Mouse (Mus musculus) intestine, postnatal 0 days (tissue): ENCODE data around the gene Mcpt2. TPM values are rescaled to one million over a fixed set of nuclear protein-coding genes. Genes with fewer than 3 reads are reported as not detected.
"Not testable (repeated sequence)": the region's sequence is repeated elsewhere in the genome, so short reads cannot be mapped to it uniquely, and the experiment has no call there.

Source experiments
- ATAC-seq: fragments of 200-750 bp; cut with Nextera tagmentation; 2 replicates; pipeline ENCODE4 v1.8.0; 2017; ENCODE audit warnings: mild to moderate bottlenecking, moderate TSS enrichment, moderate library complexity
- H3K27ac ChIP-seq: fragments of 300-500 bp; sonication (generic); 2 replicates; pipeline ENCODE4 v1.5.1; 2014; ENCODE audit warnings: mild to moderate bottlenecking, low read depth, low read length, moderate library complexity
- H3K27me3 ChIP-seq: fragments of 300-500 bp; sonication (generic); replicated peaks from 2 replicates; pipeline ENCODE4 v1.6.1; 2014; ENCODE audit warnings: low read length, mixed read lengths; ENCODE audit not compliant: control insufficient read depth, insufficient read depth
- H3K36me3 ChIP-seq: fragments of 300-500 bp; sonication (generic); 2 replicates; pipeline ENCODE4 v1.6.1; 2014; ENCODE audit warnings: mild to moderate bottlenecking, moderate library complexity; ENCODE audit not compliant: control insufficient read depth, insufficient read depth
- H3K4me1 ChIP-seq: fragments of 300-500 bp; sonication (generic); replicated peaks from 2 replicates; pipeline ENCODE4 v1.6.1; 2014; ENCODE audit warnings: antibody characterized with exemption, low read length, mixed read lengths; ENCODE audit not compliant: control insufficient read depth, insufficient read depth
- H3K4me2 ChIP-seq: fragments of 300-500 bp; sonication (generic); replicated peaks from 2 replicates; pipeline ENCODE4 v1.6.1; 2014; ENCODE audit warnings: low read depth, mild to moderate bottlenecking, moderate library complexity
- H3K4me3 ChIP-seq: fragments of 300-500 bp; sonication (generic); 2 replicates; pipeline ENCODE4 v1.5.1; 2014; ENCODE audit warnings: low read depth, low read length
- H3K9ac ChIP-seq: fragments of 300-500 bp; sonication (generic); 2 replicates; pipeline ENCODE4 v1.6.1; 2014; ENCODE audit warnings: mild to moderate bottlenecking, low read depth, low read length
- H3K9me3 ChIP-seq: fragments of 300-500 bp; sonication (generic); 2 replicates; pipeline ENCODE4 v1.6.1; 2016; ENCODE audit warnings: mixed run types; ENCODE audit not compliant: control insufficient read depth
- CTCF ChIP-seq: sonication (generic); IDR thresholded peaks from 2 replicates; pipeline ENCODE4 v1.5.1; 2016; ENCODE audit warnings: low read depth, mild to moderate bottlenecking, control low read depth, antibody characterized with exemption, moderate library complexity
- WGBS: fragments of 180-500 bp; shearing (Covaris S2); extraction: QIAGEN DNeasy Blood & Tissue Kit; methylation state at CpG from one replicate; pipeline ENCODE4 v1.1.7; 2014; 5-methylcytosine and 5-hydroxymethylcytosine counted together
- polyA plus RNA-seq: library from polyadenylated mRNA; unstranded; fragments of >200 nt; fragmentation: Nextera tagmentation; extraction: Ambion mirVana; gene quantifications from 2 replicates; pipeline ENCODE4 v1.2.1, GENCODE M21; 2015

Mcpt2 gene
- polyA plus RNA-seq: 0.10 and 0.89 TPM in 2 replicates

DNA sequence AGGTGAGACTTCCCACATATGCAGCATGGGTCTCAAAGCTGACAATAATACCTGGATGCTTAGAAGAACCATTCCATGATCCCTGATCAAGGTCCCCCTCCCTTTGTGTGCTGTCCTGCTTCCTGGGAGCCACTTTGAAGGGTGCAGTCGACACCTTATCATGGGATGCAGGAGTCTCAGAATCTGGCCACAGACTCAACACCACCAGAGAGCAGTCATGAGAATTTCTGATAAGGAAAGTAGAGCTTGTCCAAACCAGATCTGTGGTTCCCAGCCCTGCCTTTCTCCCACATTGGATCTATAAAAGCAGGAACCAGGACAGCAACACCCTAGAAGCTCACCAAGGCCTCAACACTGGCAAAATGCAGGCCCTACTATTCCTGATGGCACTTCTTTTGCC lies at the start of gene Mcpt2:
Mcpt2 (plus strand) TSS at position 250 of the 400 bp plus-strand sequence.
- not testable (repeated sequence) for H3K4me1 ChIP-seq, H3K27me3 ChIP-seq, H3K36me3 ChIP-seq, H3K4me3 ChIP-seq, ATAC-seq, H3K9ac ChIP-seq, H3K9me3 ChIP-seq, H3K27ac ChIP-seq, H3K4me2 ChIP-seq
- 55% methylated on average over 1 of the region's 1 CpGs for WGBS

DNA sequence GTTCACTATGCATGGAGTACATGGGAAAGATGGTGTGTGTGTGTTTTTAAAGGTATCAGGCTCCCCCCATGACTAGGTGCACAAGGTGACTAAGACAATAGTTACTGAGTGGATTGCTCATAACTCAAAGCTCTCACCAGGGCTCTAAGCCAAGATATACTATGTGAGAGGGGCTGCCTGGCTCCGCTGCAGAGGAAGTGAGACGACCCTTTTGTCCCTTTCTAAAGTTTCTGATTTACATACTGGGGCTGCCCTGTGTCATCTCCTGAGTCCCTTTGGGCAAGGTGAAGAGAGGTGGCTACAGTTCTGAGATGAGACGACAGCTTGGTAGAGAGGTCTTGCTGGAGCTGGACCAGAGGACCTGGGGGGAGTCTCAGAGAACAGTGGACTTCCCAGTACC lies 28.7 kb upstream of the Mcpt2 start:
- 73% methylated on average over 3 of the region's 3 CpGs for WGBS
- Histone ChIP-seq H3K27me3 (no peaks in the 10 kb centered on the region), H3K4me3 (no peak overlapping the region), H3K9me3 (no peaks in the 10 kb centered on the region), H3K4me2 (no peak overlapping the region), H3K4me1 (no peaks in the 10 kb centered on the region), H3K9ac (no peak overlapping the region), H3K36me3 (no peaks in the 10 kb centered on the region), H3K27ac (no peak overlapping the region)
- no peak for ATAC-seq
- TF ChIP-seq CTCF: no peak

GRCm38 (mm10) chr14:56013924-56014323 lies 27.9 kb upstream of the Mcpt2 start:
- no peak overlapping the region for H3K4me3 ChIP-seq
- ATAC-seq: no peak
- H3K36me3 ChIP-seq: no peaks in the 10 kb centered on the region
- H3K4me1 ChIP-seq: no peaks in the 10 kb centered on the region
- H3K27ac ChIP-seq: no peak overlapping the region
- H3K4me2 ChIP-seq: no peak overlapping the region
- TF ChIP-seq CTCF: no peak
- WGBS: 93% methylated on average over 2 of the region's 2 CpGs
- no peaks in the 10 kb centered on the region for H3K27me3 ChIP-seq
- no peaks in the 10 kb centered on the region for H3K9me3 ChIP-seq
- H3K9ac ChIP-seq: no peak overlapping the region

GRCm38 (mm10) chr14:56017671-56018070 lies 24.2 kb upstream of the Mcpt2 start, which contains the start of gene Mcpt1:
Gene Mcpt1, plus strand, starts transcription at chr14:56017971.
- WGBS: 61% methylated on average over 3 of the region's 3 CpGs
- H3K27me3 ChIP-seq, H3K9ac ChIP-seq, H3K36me3 ChIP-seq, H3K4me3 ChIP-seq, H3K4me2 ChIP-seq, H3K9me3 ChIP-seq, ATAC-seq, H3K4me1 ChIP-seq, H3K27ac ChIP-seq: not testable (repeated sequence)

- WGBS: 70% methylated on average over 1 of the region's 1 CpGs
- H3K9ac ChIP-seq: no peak overlapping the region
- no peak for ATAC-seq
- no peak overlapping the region for H3K27ac ChIP-seq
- no peaks in the 10 kb centered on the region for H3K36me3 ChIP-seq
- TF ChIP-seq CTCF: no peak
- no peaks in the 10 kb centered on the region for H3K4me1 ChIP-seq
- no peaks in the 10 kb centered on the region for H3K27me3 ChIP-seq
- no peak overlapping the region for H3K4me3 ChIP-seq
- no peaks in the 10 kb centered on the region for H3K9me3 ChIP-seq
- no peak overlapping the region for H3K4me2 ChIP-seq
Observed at GRCm38 (mm10) chr14:56019446-56019845, 22.4 kb upstream of the Mcpt2 start.

GRCm38 (mm10) chr14:56021305-56021704 lies 20.5 kb upstream of the Mcpt2 start:
- not testable (repeated sequence) for H3K9ac ChIP-seq, H3K4me2 ChIP-seq, H3K27ac ChIP-seq, H3K36me3 ChIP-seq, ATAC-seq, H3K27me3 ChIP-seq, H3K4me1 ChIP-seq, H3K4me3 ChIP-seq, H3K9me3 ChIP-seq
- WGBS: 43% methylated on average over 3 of the region's 4 CpGs

- ATAC-seq, H3K36me3 ChIP-seq, H3K4me1 ChIP-seq, H3K4me3 ChIP-seq, H3K27ac ChIP-seq, H3K4me2 ChIP-seq, H3K9me3 ChIP-seq, H3K27me3 ChIP-seq, H3K9ac ChIP-seq: not testable (repeated sequence)
- 77% methylated on average over 2 of the region's 3 CpGs for WGBS
Observed at GRCm38 (mm10) chr14:56030395-56030794, 11.4 kb upstream of the Mcpt2 start, which contains the start of gene Mcpt9. Gene Mcpt9, minus strand, starts transcription at chr14:56030495.
